Mouse (Mus musculus): ENCODE measurements around the gene Pink1.

Gene Pink1

GRCm38 (mm10) chr4:138326077-138326695 is at the start of gene Pink1:
Pink1 (minus strand) TSS chr4:138326307.
- DNase-seq (ENCODE audit: low read depth, low spot score) = peak; percentile 91

- no peak for DNase-seq (ENCODE audit: low read depth, low spot score)
These were observed 49.0 kb upstream of the Pink1 start for GRCm38 (mm10) chr4:138375117-138375516.

- no peak for DNase-seq (ENCODE audit: low read depth, low spot score)
These were observed 44.9 kb upstream of the Pink1 start for GRCm38 (mm10) chr4:138370996-138371516.

- no peak for DNase-seq (ENCODE audit: low read depth, low spot score)
These were observed 42.6 kb upstream of the Pink1 start for GRCm38 (mm10) chr4:138368498-138369260.

- DNase-seq (ENCODE audit: low read depth, low spot score) = no peak
These were observed 41.8 kb upstream of the Pink1 start, which contains the start of gene Cda for GRCm38 (mm10) chr4:138367641-138368497. Cda (minus strand) TSS chr4:138367992.

- DNase-seq (ENCODE audit: low read depth, low spot score) = no peak
These were observed 40.5 kb upstream of the Pink1 start for GRCm38 (mm10) chr4:138366561-138366960.

- no peak for DNase-seq (ENCODE audit: low read depth, low spot score)
These were observed 37.4 kb upstream of the Pink1 start for GRCm38 (mm10) chr4:138363511-138363910.

GRCm38 (mm10) chr4:138362883-138363282 is 36.8 kb upstream of the Pink1 start:
- DNase-seq (ENCODE audit: low read depth, low spot score) = no peak

GRCm38 (mm10) chr4:138361370-138361821 is 35.3 kb upstream of the Pink1 start:
- DNase-seq (ENCODE audit: low read depth, low spot score) = no peak

- DNase-seq (ENCODE audit: low read depth, low spot score) = no peak
These were observed 32.1 kb upstream of the Pink1 start for GRCm38 (mm10) chr4:138358176-138358575.

GRCm38 (mm10) chr4:138356551-138356950 is 30.4 kb upstream of the Pink1 start:
- DNase-seq (ENCODE audit: low read depth, low spot score) = no peak

GRCm38 (mm10) chr4:138356141-138356540 is 30.0 kb upstream of the Pink1 start:
- no peak for DNase-seq (ENCODE audit: low read depth, low spot score)

GRCm38 (mm10) chr4:138355496-138355895 is 29.4 kb upstream of the Pink1 start:
- no peak for DNase-seq (ENCODE audit: low read depth, low spot score)

- DNase-seq (ENCODE audit: low read depth, low spot score) = no peak
These were observed 27.5 kb upstream of the Pink1 start for GRCm38 (mm10) chr4:138353438-138354171.

- no peak for DNase-seq (ENCODE audit: low read depth, low spot score)
These were observed 26.6 kb upstream of the Pink1 start for GRCm38 (mm10) chr4:138352692-138353091.

GRCm38 (mm10) chr4:138351821-138352220 is 25.7 kb upstream of the Pink1 start:
- DNase-seq (ENCODE audit: low read depth, low spot score) = no peak

GRCm38 (mm10) chr4:138348716-138349115 is 22.6 kb upstream of the Pink1 start:
- DNase-seq (ENCODE audit: low read depth, low spot score) = no peak

- no peak for DNase-seq (ENCODE audit: low read depth, low spot score)
These were observed 21.2 kb upstream of the Pink1 start for GRCm38 (mm10) chr4:138347280-138347679.

GRCm38 (mm10) chr4:138344891-138345545 is 18.9 kb upstream of the Pink1 start:
- no peak for DNase-seq (ENCODE audit: low read depth, low spot score)

- no peak for DNase-seq (ENCODE audit: low read depth, low spot score)
These were observed 17.3 kb upstream of the Pink1 start for GRCm38 (mm10) chr4:138343341-138343837.

All from CD4-positive helper T cell, adult 2 months (primary cell).